9 mouse cellular contexts compared by ENCODE assay signal in the genomic region with DNA sequence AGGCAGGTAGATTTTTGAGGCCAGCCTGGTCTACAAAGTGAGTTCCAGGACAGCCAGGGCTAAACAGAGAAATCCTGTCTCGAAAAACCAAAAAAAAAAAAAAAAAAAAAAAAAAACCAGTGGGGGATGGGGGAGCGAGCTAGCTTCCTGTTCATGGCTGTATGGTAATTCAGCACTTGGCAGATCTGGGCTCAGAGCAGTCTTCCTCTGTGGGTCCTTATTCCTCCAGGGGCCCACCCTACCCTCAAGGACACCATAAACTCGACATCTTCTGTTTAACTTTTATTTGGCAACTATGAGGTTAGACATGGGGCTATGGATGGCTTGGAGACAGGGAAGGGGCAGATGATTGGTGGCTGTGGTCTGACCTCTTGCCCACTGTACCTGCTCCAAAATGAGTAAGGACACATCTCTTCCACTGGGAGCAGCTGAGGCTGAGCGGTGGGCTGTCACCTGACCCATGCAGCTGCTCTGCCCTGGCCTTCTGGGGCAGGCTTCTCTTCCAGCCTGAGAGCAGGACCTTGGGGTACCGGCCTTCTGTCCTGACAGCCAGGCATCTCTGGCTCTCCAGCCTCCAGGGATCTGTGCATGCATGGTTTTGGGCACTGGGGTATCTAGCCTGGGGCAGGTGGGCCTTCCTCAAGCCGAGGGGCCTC. TPM values are rescaled to one million over a fixed set of nuclear protein-coding genes. Genes with fewer than 3 reads are reported as not detected.
DNase-seq lines count a peak whose midpoint lies in the region; ATAC-seq and TF ChIP-seq lines count a peak whose summit lies in the region.
"Had no signal": no experiment of that assay in that cellular context is flagged by ENCODE, and none has a peak within 500 bp of the region (broad histone marks: within the 10 kb centered on the region; RNA-seq: fewer than 3 reads in every experiment).

No protein-coding gene starts in this region.

- DNase-seq in hindbrain, embryonic 11.5 days (ENCODE audit: low spot score): no peak
- DNase-seq in CD4-positive helper T cell, adult 2 months (ENCODE audit: low read depth, low spot score): peak; percentile 61
- DNase-seq in G1E (ENCODE audit: low spot score): no peak
- DNase-seq in right cerebral cortex, postnatal 4 days: no peak
- no peak for DNase-seq in embryo, embryonic 10 days (ENCODE audit: low spot score)
- DNase-seq in adrenal gland, postnatal 25 days: no peak

- H3K9ac ChIP-seq in hindbrain, embryonic 15.5 days: no peak overlapping the region
- H3K9ac ChIP-seq in hindbrain, embryonic 11.5 days (ENCODE audit: low read depth, low read length): no peak overlapping the region
- H3K9ac ChIP-seq in limb, embryonic 12.5 days (replicated peaks): no peak overlapping the region

- H3K4me3 ChIP-seq in hindbrain, embryonic 15.5 days: no peak overlapping the region
- no peak overlapping the region for H3K4me3 ChIP-seq in hindbrain, embryonic 11.5 days (ENCODE audit: low read depth, low read length)
- H3K4me3 ChIP-seq in G1E (ENCODE audit: low read depth, low read length): peak overlapping the region; percentile 94; the same call in 1 of the 2 replicates
- no peak overlapping the region for H3K4me3 ChIP-seq in limb, embryonic 12.5 days (replicated peaks)

- no peaks in the 10 kb centered on the region for H3K9me3 ChIP-seq in hindbrain, embryonic 15.5 days
- no peaks in the 10 kb centered on the region for H3K9me3 ChIP-seq in hindbrain, embryonic 11.5 days (ENCODE audit: control insufficient read depth, low read length)
- no peaks in the 10 kb centered on the region for H3K9me3 ChIP-seq in G1E (replicated peaks)
- no peaks in the 10 kb centered on the region for H3K9me3 ChIP-seq in limb, embryonic 12.5 days
- H3K9me3 ChIP-seq: hindbrain, embryonic 13.5 days had no signal

- peaks cover 16% of the 10 kb centered on the region for H3K36me3 ChIP-seq in hindbrain, embryonic 15.5 days
- 0 out of 2 replicates have a peak, but pooled peaks cover 1% of the 10 kb centered on the region for H3K36me3 ChIP-seq in hindbrain, embryonic 11.5 days (ENCODE audit: control insufficient read depth, insufficient read depth, low read length)
- H3K36me3 ChIP-seq in G1E (replicated peaks): peaks cover 51% of the 10 kb centered on the region
- peaks cover 20% of the 10 kb centered on the region for H3K36me3 ChIP-seq in limb, embryonic 12.5 days

- H3K27ac ChIP-seq in hindbrain, embryonic 15.5 days (replicated peaks): no peak overlapping the region
- no peak overlapping the region for H3K27ac ChIP-seq in hindbrain, embryonic 11.5 days (ENCODE audit: low read depth, low read length)
- H3K27ac ChIP-seq in limb, embryonic 12.5 days: 0 out of 2 replicates have a peak overlapping the region, but pooled peaks have one; percentile 1

- ATAC-seq in hindbrain, embryonic 15.5 days (ENCODE audit: low FRiP score, low read depth): no peak
- ATAC-seq in hindbrain, embryonic 11.5 days (ENCODE audit: low FRiP score): no peak
- ATAC-seq in G1E (ENCODE audit: extremely low read depth, insufficient number of reproducible peaks, low FRiP score, poor library complexity, severe bottlenecking): no peak
- ATAC-seq in limb, embryonic 12.5 days (ENCODE audit: insufficient number of reproducible peaks, insufficient read depth, low FRiP score, low TSS enrichment, low read depth): no peak

- TF ChIP-seq CTCF in G1E (IDR thresholded peaks at IDR 0.05; ENCODE audit: low read depth, low read length): no peak

- 72% methylated on average over 6 of the region's 6 CpGs for WGBS in hindbrain, embryonic 15.5 days
- WGBS in hindbrain, embryonic 11.5 days: 73% methylated on average over 6 of the region's 6 CpGs
- WGBS in limb, embryonic 12.5 days: 78% methylated on average over 5 of the region's 6 CpGs

- no peaks in the 10 kb centered on the region for H3K27me3 ChIP-seq in hindbrain, embryonic 15.5 days
- H3K27me3 ChIP-seq in hindbrain, embryonic 11.5 days (ENCODE audit: control insufficient read depth, insufficient read depth, low read length): peaks cover 2% of the 10 kb centered on the region; the same call in 1 of the 2 replicates
- H3K27me3 ChIP-seq in G1E (ENCODE audit: insufficient read depth, low read length): no peaks in the 10 kb centered on the region; the same call in 1 of the 2 replicates
- peaks cover 31% of the 10 kb centered on the region for H3K27me3 ChIP-seq in limb, embryonic 12.5 days

- H3K4me2 ChIP-seq in hindbrain, embryonic 15.5 days: peak overlapping the region; percentile 91; the same call in 1 of the 2 replicates
- H3K4me2 ChIP-seq in hindbrain, embryonic 11.5 days (replicated peaks; ENCODE audit: low read depth, low read length): no peak overlapping the region
- peak overlapping the region; percentile 97; the same call in 1 of the 2 replicates for H3K4me2 ChIP-seq in limb, embryonic 12.5 days

- peaks cover 33% of the 10 kb centered on the region for H3K4me1 ChIP-seq in hindbrain, embryonic 15.5 days (replicated peaks)
- H3K4me1 ChIP-seq in hindbrain, embryonic 11.5 days (replicated peaks; ENCODE audit: control insufficient read depth, insufficient read depth, low read length): 0 out of 2 replicates have a peak, but pooled peaks cover 7% of the 10 kb centered on the region
- peaks cover 91% of the 10 kb centered on the region for H3K4me1 ChIP-seq in G1E (ENCODE audit: insufficient read depth, low read depth, low read length)
- peaks cover 35% of the 10 kb centered on the region for H3K4me1 ChIP-seq in limb, embryonic 12.5 days (replicated peaks)

RNA-seq across cellular contexts. Expression of a gene that starts 0.8 kb away (rescaled TPM):
- polyA plus RNA-seq in hindbrain, embryonic 15.5 days (2015; fragmentation: Nextera tagmentation; extraction: Ambion mirVana): 29.8 and 30.1 TPM in 2 replicates
- 32.9 and 34.9 TPM in 2 replicates for polyA plus RNA-seq in hindbrain, embryonic 11.5 days (2014; fragmentation: Nextera tagmentation; extraction: Ambion mirVana)
- total RNA-seq in G1E (2014; fragmentation: Nextera tagmentation) (17.2 and 17.6 TPM in 2 replicates), G1E (2017) (27.0 and 31.2 TPM in 2 replicates)
- 92.5 and 108 TPM in 2 replicates for polyA plus RNA-seq in G1E (2012)
- 48.1 and 50.5 TPM in 2 replicates for polyA plus RNA-seq in limb, embryonic 12.5 days (2016; fragmentation: Nextera tagmentation; extraction: Ambion mirVana)
- total RNA-seq in adrenal gland, postnatal 25 days (2021): 31.7 and 33.5 TPM in 2 replicates

RNA-seq across cellular contexts. Expression of a gene that starts 8.2 kb away (rescaled TPM):
- 6.1 and 6.7 TPM in 2 replicates for polyA plus RNA-seq in hindbrain, embryonic 15.5 days (2015; fragmentation: Nextera tagmentation; extraction: Ambion mirVana)
- 1.1 and 1.8 TPM in 2 replicates for polyA plus RNA-seq in hindbrain, embryonic 11.5 days (2014; fragmentation: Nextera tagmentation; extraction: Ambion mirVana)
- 4.8 and 6.7 TPM in 2 replicates for total RNA-seq in G1E (2014; fragmentation: Nextera tagmentation)
- 0.87 and 1.1 TPM in 2 replicates for total RNA-seq in G1E (2017)
- 12.4 and 14.2 TPM in 2 replicates for polyA plus RNA-seq in G1E (2012)
- 6.3 and 6.6 TPM in 2 replicates for polyA plus RNA-seq in limb, embryonic 12.5 days (2016; fragmentation: Nextera tagmentation; extraction: Ambion mirVana)
- 3.0 and 4.3 TPM in 2 replicates for total RNA-seq in adrenal gland, postnatal 25 days (2021)

RNA-seq across cellular contexts. Expression of a gene that starts 8.6 kb away (rescaled TPM):
- 5.7 and 7.1 TPM in 2 replicates for polyA plus RNA-seq in hindbrain, embryonic 15.5 days (2015; fragmentation: Nextera tagmentation; extraction: Ambion mirVana)
- polyA plus RNA-seq in hindbrain, embryonic 11.5 days (2014; fragmentation: Nextera tagmentation; extraction: Ambion mirVana): 3.7 and 3.8 TPM in 2 replicates
- total RNA-seq in G1E (2014; fragmentation: Nextera tagmentation): 72.8 and 85.9 TPM in 2 replicates
- total RNA-seq in G1E (2017): 1.0 and 1.3 TPM in 2 replicates
- polyA plus RNA-seq in G1E (2012): 49.5 and 65.3 TPM in 2 replicates
- polyA plus RNA-seq in limb, embryonic 12.5 days (2016; fragmentation: Nextera tagmentation; extraction: Ambion mirVana): 4.1 and 4.6 TPM in 2 replicates
- total RNA-seq in adrenal gland, postnatal 25 days (2021): 8.0 and 12.8 TPM in 2 replicates

RNA-seq across cellular contexts. Expression of a gene that starts 25.4 kb away (rescaled TPM):
- 175 and 181 TPM in 2 replicates for polyA plus RNA-seq in hindbrain, embryonic 15.5 days (2015; fragmentation: Nextera tagmentation; extraction: Ambion mirVana)
- polyA plus RNA-seq in hindbrain, embryonic 11.5 days (2014; fragmentation: Nextera tagmentation; extraction: Ambion mirVana): 74.4 and 101 TPM in 2 replicates
- total RNA-seq in G1E (2014; fragmentation: Nextera tagmentation) (0.10 and 0.23 TPM in 2 replicates), G1E (2017) (0.06 and 0.11 TPM in 2 replicates)
- polyA plus RNA-seq in G1E (2012): 0.02 and 0.04 TPM in 2 replicates
- polyA plus RNA-seq in limb, embryonic 12.5 days (2016; fragmentation: Nextera tagmentation; extraction: Ambion mirVana): 4.7 and 5.3 TPM in 2 replicates
- total RNA-seq in adrenal gland, postnatal 25 days (2021): 1.4 and 3.2 TPM in 2 replicates

RNA-seq across cellular contexts. Expression of a gene that starts 27.1 kb away (rescaled TPM):
- polyA plus RNA-seq in hindbrain, embryonic 15.5 days (2015; fragmentation: Nextera tagmentation; extraction: Ambion mirVana): 0.76 and 1.2 TPM in 2 replicates
- polyA plus RNA-seq in hindbrain, embryonic 11.5 days (2014; fragmentation: Nextera tagmentation; extraction: Ambion mirVana): 0.54 and 0.70 TPM in 2 replicates
- 16.9 and 17.5 TPM in 2 replicates for total RNA-seq in G1E (2014; fragmentation: Nextera tagmentation)
- total RNA-seq in G1E (2017): 5.4 and 8.0 TPM in 2 replicates
- 33.4 and 37.9 TPM in 2 replicates for polyA plus RNA-seq in G1E (2012)
- polyA plus RNA-seq in limb, embryonic 12.5 days (2016; fragmentation: Nextera tagmentation; extraction: Ambion mirVana): 0.70 and 0.88 TPM in 2 replicates
- total RNA-seq in adrenal gland, postnatal 25 days (2021): 8.9 and 10.4 TPM in 2 replicates
